Mouse (Mus musculus): ENCODE results near the gene Cachd1. TPM values are rescaled to one million over a fixed set of nuclear protein-coding genes. Genes with fewer than 3 reads are reported as not detected.

Gene Cachd1
- polyA plus RNA-seq (2012; rRNA removed), result 18.6 and 20.5 TPM in 2 replicates

GRCm38 (mm10) chr4:100776043-100776870 is at the start of gene Cachd1:
Gene Cachd1, plus strand, starts transcription at chr4:100776675.

DNA sequence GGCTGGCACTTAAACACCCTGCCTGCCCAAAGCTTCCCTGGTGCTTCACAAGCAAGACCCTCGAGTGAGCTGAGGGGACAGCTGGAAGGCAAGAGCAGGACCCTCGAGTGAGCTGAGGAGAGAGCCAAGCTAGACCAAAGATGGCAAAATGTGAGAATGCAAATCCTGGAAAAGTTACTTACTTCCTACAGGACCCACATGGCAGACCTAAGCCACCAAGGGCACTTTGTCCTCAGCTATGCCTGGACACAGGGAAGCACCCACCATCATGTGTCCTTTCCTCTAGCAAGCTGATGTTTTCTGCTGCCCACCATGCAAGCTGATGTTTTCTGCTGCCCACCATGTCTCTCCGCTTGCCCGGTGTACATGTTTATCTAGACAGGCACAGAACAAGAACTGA is 244.1 kb downstream of the Cachd1 start, which contains the start of gene Gm10577:
Gm10577 (minus strand) TSS at position 101 of the 400 bp plus-strand sequence.

GRCm38 (mm10) chr4:101068786-101069153 is 292.3 kb downstream of the Cachd1 start, which contains the start of gene Raver2:
Gene Raver2, plus strand, starts transcription at chr4:101068983.

Other genes with a start within 250 kb of the Cachd1 start
- gene Gm10577, start 244.0 kb downstream of the Cachd1 start, polyA plus RNA-seq (2012; rRNA removed), result not detected in 2 replicates

All from stomach, adult 2 months (tissue).